Mouse (Mus musculus) embryonic facial prominence, embryonic 11.5 days (tissue): ENCODE measurements around the gene Slc35b3. TPM values are rescaled to one million over a fixed set of nuclear protein-coding genes. Genes with fewer than 3 reads are reported as not detected.

Experiments
- ATAC-seq: fragments of 200-750 bp; cut with Nextera tagmentation; replicated peaks from 2 replicates; pipeline ENCODE4 v1.8.0; 2017; ENCODE audit warnings: low read depth; ENCODE audit not compliant: insufficient number of reproducible peaks, low FRiP score, low TSS enrichment
- DNase-seq: peaks from one replicate; pipeline ENCODE4 v3.0.0-alpha.2; 2015; ENCODE audit warnings: low spot score
- H3K27ac ChIP-seq: fragments of 300-500 bp; sonication (generic); replicated peaks from 2 replicates; pipeline ENCODE4 v1.5.1; 2014; ENCODE audit warnings: mild to moderate bottlenecking, low read depth, low read length, control low read depth
- H3K27me3 ChIP-seq: fragments of 300-500 bp; sonication (generic); 2 replicates; pipeline ENCODE4 v1.6.1; 2014; ENCODE audit warnings: mild to moderate bottlenecking, low read length, moderate library complexity, mixed read lengths; ENCODE audit not compliant: control insufficient read depth, insufficient read depth
- H3K36me3 ChIP-seq: fragments of 300-500 bp; sonication (generic); replicated peaks from 2 replicates; pipeline ENCODE4 v1.6.1; 2014; ENCODE audit warnings: low read depth, mild to moderate bottlenecking, low read length, moderate library complexity, mixed read lengths; ENCODE audit not compliant: control insufficient read depth, insufficient read depth
- H3K4me1 ChIP-seq: fragments of 300-500 bp; sonication (generic); 2 replicates; pipeline ENCODE4 v1.6.1; 2014; ENCODE audit warnings: low read length, mixed read lengths; ENCODE audit not compliant: control insufficient read depth, insufficient read depth
- H3K4me2 ChIP-seq: fragments of 300-500 bp; sonication (generic); 2 replicates; pipeline ENCODE4 v1.6.1; 2014; ENCODE audit warnings: low read depth, mild to moderate bottlenecking, control low read depth, low read length, moderate library complexity
- H3K4me3 ChIP-seq: fragments of 300-500 bp; sonication (generic); 2 replicates; pipeline ENCODE4 v1.5.1; 2014; ENCODE audit warnings: low read depth, low read length, control low read depth
- H3K9ac ChIP-seq: fragments of 300-500 bp; sonication (generic); replicated peaks from 2 replicates; pipeline ENCODE4 v1.6.1; 2014; ENCODE audit warnings: mild to moderate bottlenecking, control low read depth, low read length
- H3K9me3 ChIP-seq: fragments of 300-500 bp; sonication (generic); replicated peaks from 2 replicates; pipeline ENCODE4 v1.6.1; 2016; ENCODE audit warnings: mild to moderate bottlenecking, low read length, inconsistent platforms, mixed read lengths; ENCODE audit not compliant: control insufficient read depth
- WGBS: fragments of 180-500 bp; shearing (Covaris S2); extraction: QIAGEN DNeasy Blood & Tissue Kit; methylation state at CpG from one replicate; pipeline ENCODE4 v1.1.7; 2014; 5-methylcytosine and 5-hydroxymethylcytosine counted together
- polyA plus RNA-seq: library from polyadenylated mRNA; unstranded; fragments of >200 nt; fragmentation: Nextera tagmentation; extraction: Ambion mirVana; gene quantifications from 2 replicates; pipeline ENCODE4 v1.2.1, GENCODE M21; 2014

The Slc35b3 gene
- polyA plus RNA-seq, 1 experiment from 2014 or later = 30.6 TPM

GRCm38 (mm10) chr13:38958037-38958436, 2.6 kb downstream of the Slc35b3 start:
- no peak for DNase-seq
- no peaks in the 10 kb centered on the region for H3K36me3 ChIP-seq
- ATAC-seq = no peak
- H3K27me3 ChIP-seq = no peaks in the 10 kb centered on the region
- no peaks in the 10 kb centered on the region for H3K9me3 ChIP-seq
- WGBS = 75% methylated on average over 5 of the region's 5 CpGs
- H3K27ac ChIP-seq = no peak overlapping the region
- no peaks in the 10 kb centered on the region for H3K4me1 ChIP-seq
- no peak overlapping the region for H3K4me2 ChIP-seq
- no peak overlapping the region for H3K4me3 ChIP-seq
- no peak overlapping the region for H3K9ac ChIP-seq

GRCm38 (mm10) chr13:38946296-38947012, 14.2 kb downstream of the Slc35b3 start:
- no peak overlapping the region for H3K4me2 ChIP-seq
- H3K27ac ChIP-seq = no peak overlapping the region
- DNase-seq = no peak
- H3K9ac ChIP-seq = no peak overlapping the region
- H3K36me3 ChIP-seq = no peaks in the 10 kb centered on the region
- H3K4me3 ChIP-seq = no peak overlapping the region
- ATAC-seq = no peak
- H3K9me3 ChIP-seq = no peaks in the 10 kb centered on the region
- no peaks in the 10 kb centered on the region for H3K27me3 ChIP-seq
- WGBS = 77% methylated on average over 3 of the region's 3 CpGs
- no peaks in the 10 kb centered on the region for H3K4me1 ChIP-seq

GRCm38 (mm10) chr13:38945767-38946166, 14.9 kb downstream of the Slc35b3 start:
- H3K36me3 ChIP-seq = no peaks in the 10 kb centered on the region
- H3K27me3 ChIP-seq = no peaks in the 10 kb centered on the region
- DNase-seq (no peak), ATAC-seq (no peak)
- H3K4me3 ChIP-seq = no peak overlapping the region
- H3K27ac ChIP-seq = no peak overlapping the region
- WGBS = 82% methylated on average over 1 of the region's 1 CpGs
- no peak overlapping the region for H3K4me2 ChIP-seq
- no peak overlapping the region for H3K9ac ChIP-seq
- H3K4me1 ChIP-seq = no peaks in the 10 kb centered on the region
- H3K9me3 ChIP-seq = no peaks in the 10 kb centered on the region

- DNase-seq (no peak), ATAC-seq (no peak)
- Histone ChIP-seq H3K36me3 (no peaks in the 10 kb centered on the region), H3K4me1 (no peaks in the 10 kb centered on the region), H3K9ac (no peak overlapping the region), H3K27ac (no peak overlapping the region), H3K9me3 (no peaks in the 10 kb centered on the region), H3K27me3 (no peaks in the 10 kb centered on the region), H3K4me2 (no peak overlapping the region), H3K4me3 (no peak overlapping the region)
- WGBS = 93% methylated on average over 6 of the region's 6 CpGs
Observed at GRCm38 (mm10) chr13:38944951-38945350, 15.7 kb downstream of the Slc35b3 start.

- H3K27ac ChIP-seq = no peak overlapping the region
- DNase-seq (no peak), ATAC-seq (no peak)
- no peak overlapping the region for H3K4me3 ChIP-seq
- no peaks in the 10 kb centered on the region for H3K27me3 ChIP-seq
- no peaks in the 10 kb centered on the region for H3K36me3 ChIP-seq
- H3K4me2 ChIP-seq = no peak overlapping the region
- whole genome bisulfite sequencing = 90% methylated on average over 4 of the region's 4 CpGs
- no peaks in the 10 kb centered on the region for H3K4me1 ChIP-seq
- no peaks in the 10 kb centered on the region for H3K9me3 ChIP-seq
- H3K9ac ChIP-seq = no peak overlapping the region
Observed at GRCm38 (mm10) chr13:38941786-38942185, 18.9 kb downstream of the Slc35b3 start.

- no peaks in the 10 kb centered on the region for H3K27me3 ChIP-seq
- H3K9ac ChIP-seq = no peak overlapping the region
- ATAC-seq (no peak), DNase-seq (no peak)
- H3K4me2 ChIP-seq = no peak overlapping the region
- H3K36me3 ChIP-seq = no peaks in the 10 kb centered on the region
- WGBS = 95% methylated on average over 19 of the region's 19 CpGs
- H3K4me3 ChIP-seq = no peak overlapping the region
- H3K27ac ChIP-seq = no peak overlapping the region
- H3K9me3 ChIP-seq = no peaks in the 10 kb centered on the region
- no peaks in the 10 kb centered on the region for H3K4me1 ChIP-seq
Observed at GRCm38 (mm10) chr13:38941280-38941679, 19.4 kb downstream of the Slc35b3 start.

- Histone ChIP-seq H3K9me3 (no peaks in the 10 kb centered on the region), H3K36me3 (no peaks in the 10 kb centered on the region), H3K4me1 (no peaks in the 10 kb centered on the region), H3K27ac (no peak overlapping the region), H3K9ac (no peak overlapping the region), H3K27me3 (no peaks in the 10 kb centered on the region), H3K4me2 (no peak overlapping the region), H3K4me3 (no peak overlapping the region)
- ATAC-seq (no peak), DNase-seq (no peak)
- WGBS = 96% methylated on average over 2 of the region's 2 CpGs
Observed at GRCm38 (mm10) chr13:38938433-38938832, 22.2 kb downstream of the Slc35b3 start.

- no peak overlapping the region for H3K4me3 ChIP-seq
- no peaks in the 10 kb centered on the region for H3K9me3 ChIP-seq
- H3K4me2 ChIP-seq = no peak overlapping the region
- H3K4me1 ChIP-seq = no peaks in the 10 kb centered on the region
- DNase-seq (no peak), ATAC-seq (no peak)
- no peak overlapping the region for H3K9ac ChIP-seq
- WGBS = 92% methylated on average over 10 of the region's 10 CpGs
- H3K27ac ChIP-seq = no peak overlapping the region
- H3K27me3 ChIP-seq = no peaks in the 10 kb centered on the region
- H3K36me3 ChIP-seq = no peaks in the 10 kb centered on the region
Observed at GRCm38 (mm10) chr13:38936860-38937471, 23.7 kb downstream of the Slc35b3 start.
